Mouse (Mus musculus): Measurements from ENCODE around the gene Asb1. TPM values are rescaled to one million over a fixed set of nuclear protein-coding genes. Genes with fewer than 3 reads are reported as not detected.

The Asb1 gene
- polyA plus RNA-seq, 3 experiments from 2014 or later: 2.3 to 4.3 (median 3.0) TPM

Other genes starting within 250 kb of the Asb1 start
- 10 to 100 TPM; 64.1 to 75.8 (median 73.6) TPM for gene Scly, start 242.2 kb upstream of the Asb1 start, polyA plus RNA-seq (2017; shearing (Covaris generic))
- not detected for gene Espnl, start 218.5 kb upstream of the Asb1 start, polyA plus RNA-seq (2017; shearing (Covaris generic))
- gene Klhl30, start 189.5 kb upstream of the Asb1 start, polyA plus RNA-seq (2017; shearing (Covaris generic)): not detected
- not detected for gene Erfe, start 174.1 kb upstream of the Asb1 start, polyA plus RNA-seq (2017; shearing (Covaris generic))
- 10 to 100 TPM; 30.1 to 46.9 (median 37.7) TPM for gene Ilkap, start 141.7 kb upstream of the Asb1 start, polyA plus RNA-seq (2017; shearing (Covaris generic))
- gene Hes6, start 126.5 kb upstream of the Asb1 start, polyA plus RNA-seq (2017; shearing (Covaris generic)): 10 to 100 TPM; 11.0 to 13.3 (median 11.4) TPM
- 1 to 10 TPM in 2 of 3 experiments, under 1 TPM in 1; 0.69 to 1.6 (median 1.2) TPM for gene Per2, start 81.2 kb upstream of the Asb1 start, polyA plus RNA-seq (2017; shearing (Covaris generic))
- 1 to 10 TPM; 3.3 to 4.8 (median 3.3) TPM for gene Traf3ip1, start 45.9 kb upstream of the Asb1 start, polyA plus RNA-seq (2017; shearing (Covaris generic))